Mouse (Mus musculus): ENCODE measurements around the gene Zfp473. TPM values are rescaled to one million over a fixed set of nuclear protein-coding genes. Genes with fewer than 3 reads are reported as not detected.
A peak's percentile ranks its signal among the peaks of the same experiment; 100 is the strongest.

Zfp473 gene
- polyA plus RNA-seq, 1 experiment from 2014 or later: 3.1 TPM

DNA sequence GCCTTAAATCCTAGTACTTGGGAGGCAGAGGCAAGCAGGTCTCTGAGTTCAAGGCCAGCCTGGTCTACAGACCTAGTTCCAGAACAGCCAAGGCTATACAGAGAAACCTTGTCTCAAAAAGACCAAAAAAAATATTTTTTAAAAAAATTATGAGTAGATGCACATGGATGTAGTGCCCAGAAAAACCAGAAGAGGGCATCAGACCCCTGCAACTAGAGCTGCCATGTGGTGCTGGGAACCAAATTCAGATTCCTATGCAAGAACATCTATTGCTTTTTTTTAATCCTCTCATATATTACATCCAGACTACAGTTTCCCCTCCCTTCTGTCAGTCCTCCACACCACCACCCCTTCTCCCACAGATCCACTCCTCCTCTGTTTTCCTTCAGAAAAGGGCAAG is 44.5 kb downstream of the Zfp473 start:
- H3K27ac ChIP-seq (ENCODE audit: low read depth, low read length): no peak overlapping the region
- no peak for ATAC-seq (ENCODE audit: low FRiP score, low TSS enrichment)
- no peak overlapping the region for H3K4me3 ChIP-seq (ENCODE audit: low read length)
- H3K9me3 ChIP-seq (ENCODE audit: control insufficient read depth, low read length): 0 out of 2 replicates have a peak, but pooled peaks cover 2% of the 10 kb centered on the region
- H3K4me1 ChIP-seq (ENCODE audit: control insufficient read depth, insufficient read depth, low read length): no peaks in the 10 kb centered on the region
- H3K4me2 ChIP-seq (replicated peaks; ENCODE audit: low read depth, low read length): no peak overlapping the region
- no peaks in the 10 kb centered on the region for H3K27me3 ChIP-seq (ENCODE audit: control insufficient read depth, insufficient read depth, low read length)
- H3K36me3 ChIP-seq (ENCODE audit: control insufficient read depth, insufficient read depth, low read length): no peaks in the 10 kb centered on the region
- H3K9ac ChIP-seq (ENCODE audit: low read depth, low read length): no peak overlapping the region

DNA sequence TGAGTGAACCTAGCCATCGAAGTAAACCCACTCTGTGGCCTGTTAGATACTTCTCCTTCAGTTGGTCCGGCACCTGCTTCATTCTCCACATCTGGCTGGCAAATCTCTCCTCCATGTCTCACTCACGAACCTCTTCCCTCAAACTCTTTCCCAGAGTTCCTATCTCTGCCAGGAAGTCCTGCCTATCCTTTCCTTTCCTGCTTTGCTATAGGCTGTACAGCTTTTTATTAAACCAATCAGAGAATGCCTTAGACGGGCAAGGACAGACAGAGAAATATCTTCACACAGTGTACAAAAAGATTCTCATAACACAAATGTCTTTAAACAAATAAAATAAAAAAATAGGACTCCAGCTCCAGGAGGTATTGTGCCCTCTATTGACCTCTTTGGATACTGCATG is 45.8 kb downstream of the Zfp473 start:
- no peak overlapping the region for H3K4me2 ChIP-seq (replicated peaks; ENCODE audit: low read depth, low read length)
- 95% methylated on average over 4 of the region's 4 CpGs for WGBS
- no peaks in the 10 kb centered on the region for H3K36me3 ChIP-seq (ENCODE audit: control insufficient read depth, insufficient read depth, low read length)
- no peak overlapping the region for H3K27ac ChIP-seq (ENCODE audit: low read depth, low read length)
- H3K9ac ChIP-seq (ENCODE audit: low read depth, low read length): no peak overlapping the region
- no peak for ATAC-seq (ENCODE audit: low FRiP score, low TSS enrichment)
- no peaks in the 10 kb centered on the region for H3K27me3 ChIP-seq (ENCODE audit: control insufficient read depth, insufficient read depth, low read length)
- no peak overlapping the region for H3K4me3 ChIP-seq (ENCODE audit: low read length)
- H3K4me1 ChIP-seq (ENCODE audit: control insufficient read depth, insufficient read depth, low read length): no peaks in the 10 kb centered on the region
- H3K9me3 ChIP-seq (ENCODE audit: control insufficient read depth, low read length): 0 out of 2 replicates have a peak, but pooled peaks cover 2% of the 10 kb centered on the region

DNA sequence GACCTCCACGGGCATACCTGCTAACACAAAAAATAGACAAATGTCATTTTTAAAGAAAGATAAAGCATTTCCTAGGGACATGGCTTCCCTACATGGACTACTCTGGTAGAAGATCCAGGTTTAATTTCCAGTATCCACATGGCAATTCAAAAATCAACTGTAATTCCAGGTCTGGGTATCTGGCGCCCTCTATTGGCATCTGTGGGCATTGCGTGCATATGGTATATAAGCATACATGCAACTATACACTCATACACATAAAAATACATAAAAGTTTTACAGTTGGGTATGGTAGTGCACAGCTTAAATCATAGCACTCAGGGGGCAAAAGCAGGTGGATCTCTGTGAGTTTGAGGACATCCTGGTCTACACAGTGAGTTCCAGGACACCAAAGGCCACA is 46.5 kb downstream of the Zfp473 start:
- Histone ChIP-seq H3K27ac (ENCODE audit: low read depth, low read length) (no peak overlapping the region), H3K27me3 (ENCODE audit: control insufficient read depth, insufficient read depth, low read length) (no peaks in the 10 kb centered on the region), H3K9me3 (ENCODE audit: control insufficient read depth, low read length) (no peaks in the 10 kb centered on the region), H3K9ac (ENCODE audit: low read depth, low read length) (no peak overlapping the region), H3K36me3 (ENCODE audit: control insufficient read depth, insufficient read depth, low read length) (no peaks in the 10 kb centered on the region), H3K4me3 (ENCODE audit: low read length) (no peak overlapping the region), H3K4me2 (replicated peaks; ENCODE audit: low read depth, low read length) (no peak overlapping the region), H3K4me1 (ENCODE audit: control insufficient read depth, insufficient read depth, low read length) (no peaks in the 10 kb centered on the region)
- WGBS: 58% methylated on average over 3 of the region's 3 CpGs
- no peak for ATAC-seq (ENCODE audit: low FRiP score, low TSS enrichment)

GRCm38 (mm10) chr7:44702985-44703384 is 47.9 kb downstream of the Zfp473 start:
- Histone ChIP-seq H3K27ac (ENCODE audit: low read depth, low read length) (no peak overlapping the region), H3K9me3 (ENCODE audit: control insufficient read depth, low read length) (no peaks in the 10 kb centered on the region), H3K4me2 (replicated peaks; ENCODE audit: low read depth, low read length) (no peak overlapping the region), H3K36me3 (ENCODE audit: control insufficient read depth, insufficient read depth, low read length) (no peaks in the 10 kb centered on the region), H3K4me3 (ENCODE audit: low read length) (no peak overlapping the region), H3K9ac (ENCODE audit: low read depth, low read length) (no peak overlapping the region), H3K4me1 (ENCODE audit: control insufficient read depth, insufficient read depth, low read length) (no peaks in the 10 kb centered on the region), H3K27me3 (ENCODE audit: control insufficient read depth, insufficient read depth, low read length) (no peaks in the 10 kb centered on the region)
- ATAC-seq (ENCODE audit: low FRiP score, low TSS enrichment): no peak
- WGBS: 79% methylated on average over 8 of the region's 8 CpGs

DNA sequence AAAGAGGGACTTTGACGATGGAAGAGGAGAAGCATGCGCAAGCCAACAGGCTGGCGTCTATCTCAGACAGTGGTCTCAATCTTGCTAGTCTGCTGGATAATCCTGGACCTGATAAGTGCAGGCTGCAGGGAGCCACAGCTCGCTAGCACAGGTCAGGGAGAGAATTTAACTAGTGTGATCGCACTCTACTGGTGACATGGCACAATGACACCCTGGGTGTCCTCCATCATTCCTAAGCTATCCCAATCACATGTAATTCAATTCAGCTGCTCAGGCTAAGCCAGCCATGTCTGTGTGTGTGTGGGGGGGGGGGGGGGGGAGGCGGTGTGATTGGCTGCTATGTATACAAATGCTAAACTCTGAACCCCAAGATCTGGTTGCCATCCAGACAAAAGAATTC is 48.9 kb downstream of the Zfp473 start:
- H3K4me3 ChIP-seq (ENCODE audit: low read length): no peak overlapping the region
- ATAC-seq (ENCODE audit: low FRiP score, low TSS enrichment): no peak

GRCm38 (mm10) chr7:44697980-44698379 is 52.9 kb downstream of the Zfp473 start:
- WGBS: 53% methylated on average over 7 of the region's 7 CpGs
- no peaks in the 10 kb centered on the region for H3K36me3 ChIP-seq (ENCODE audit: control insufficient read depth, insufficient read depth, low read length)
- no peak overlapping the region for H3K4me2 ChIP-seq (replicated peaks; ENCODE audit: low read depth, low read length)
- H3K9me3 ChIP-seq (ENCODE audit: control insufficient read depth, low read length): no peaks in the 10 kb centered on the region
- no peak overlapping the region for H3K27ac ChIP-seq (ENCODE audit: low read depth, low read length)
- no peaks in the 10 kb centered on the region for H3K27me3 ChIP-seq (ENCODE audit: control insufficient read depth, insufficient read depth, low read length)
- H3K4me3 ChIP-seq (ENCODE audit: low read length): no peak overlapping the region
- no peak for ATAC-seq (ENCODE audit: low FRiP score, low TSS enrichment)
- 0 out of 2 replicates have a peak, but pooled peaks cover 3% of the 10 kb centered on the region for H3K4me1 ChIP-seq (ENCODE audit: control insufficient read depth, insufficient read depth, low read length)
- no peak overlapping the region for H3K9ac ChIP-seq (ENCODE audit: low read depth, low read length)

More for the DNA sequence above, 48.9 kb downstream of the Zfp473 start:
- Histone ChIP-seq H3K9ac (ENCODE audit: low read depth, low read length) (no peak overlapping the region), H3K27ac (ENCODE audit: low read depth, low read length) (no peak overlapping the region), H3K36me3 (ENCODE audit: control insufficient read depth, insufficient read depth, low read length) (no peaks in the 10 kb centered on the region), H3K4me1 (ENCODE audit: control insufficient read depth, insufficient read depth, low read length) (0 out of 2 replicates have a peak, but pooled peaks cover 3% of the 10 kb centered on the region), H3K4me2 (replicated peaks; ENCODE audit: low read depth, low read length) (no peak overlapping the region), H3K27me3 (ENCODE audit: control insufficient read depth, insufficient read depth, low read length) (no peaks in the 10 kb centered on the region), H3K9me3 (ENCODE audit: control insufficient read depth, low read length) (no peaks in the 10 kb centered on the region)
- 6% methylated on average over 6 of the region's 6 CpGs for WGBS

DNA sequence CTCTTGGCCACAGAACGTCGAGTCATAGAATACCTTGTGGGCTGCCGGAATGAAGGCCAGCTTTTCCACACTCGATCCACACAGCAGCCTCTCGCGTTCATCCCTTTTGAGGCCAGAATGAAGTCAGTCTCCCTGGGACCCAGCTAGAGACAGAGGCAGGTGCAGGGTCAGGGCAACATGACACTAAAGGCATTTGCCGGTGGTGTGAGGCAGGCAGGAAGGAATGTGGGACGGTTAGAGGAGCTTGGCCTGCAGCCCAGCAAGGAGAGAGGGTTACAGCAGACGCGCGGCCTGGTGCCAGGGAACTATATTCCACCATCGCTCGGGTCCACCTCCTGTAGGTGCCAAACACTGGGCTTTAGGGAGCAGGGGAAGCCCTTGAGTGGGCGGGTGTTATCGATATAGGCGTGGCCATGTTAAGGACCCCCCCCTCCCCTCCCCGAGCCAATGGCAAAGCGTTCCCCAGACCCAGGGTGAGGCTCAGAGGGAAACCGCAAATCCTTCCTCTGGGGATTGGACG is 53.6 kb downstream of the Zfp473 start:
- H3K4me2 ChIP-seq (replicated peaks; ENCODE audit: low read depth, low read length): no peak overlapping the region
- H3K9ac ChIP-seq (ENCODE audit: low read depth, low read length): no peak overlapping the region
- H3K9me3 ChIP-seq (ENCODE audit: control insufficient read depth, low read length): no peaks in the 10 kb centered on the region
- ATAC-seq (ENCODE audit: low FRiP score, low TSS enrichment): peak; percentile 45
- no peaks in the 10 kb centered on the region for H3K36me3 ChIP-seq (ENCODE audit: control insufficient read depth, insufficient read depth, low read length)
- no peaks in the 10 kb centered on the region for H3K27me3 ChIP-seq (ENCODE audit: control insufficient read depth, insufficient read depth, low read length)
- 11% methylated on average over 20 of the region's 20 CpGs for whole genome bisulfite sequencing
- H3K4me1 ChIP-seq (ENCODE audit: control insufficient read depth, insufficient read depth, low read length): 0 out of 2 replicates have a peak, but pooled peaks cover 3% of the 10 kb centered on the region
- H3K4me3 ChIP-seq (ENCODE audit: low read length): no peak overlapping the region
- H3K27ac ChIP-seq (ENCODE audit: low read depth, low read length): no peak overlapping the region

DNA sequence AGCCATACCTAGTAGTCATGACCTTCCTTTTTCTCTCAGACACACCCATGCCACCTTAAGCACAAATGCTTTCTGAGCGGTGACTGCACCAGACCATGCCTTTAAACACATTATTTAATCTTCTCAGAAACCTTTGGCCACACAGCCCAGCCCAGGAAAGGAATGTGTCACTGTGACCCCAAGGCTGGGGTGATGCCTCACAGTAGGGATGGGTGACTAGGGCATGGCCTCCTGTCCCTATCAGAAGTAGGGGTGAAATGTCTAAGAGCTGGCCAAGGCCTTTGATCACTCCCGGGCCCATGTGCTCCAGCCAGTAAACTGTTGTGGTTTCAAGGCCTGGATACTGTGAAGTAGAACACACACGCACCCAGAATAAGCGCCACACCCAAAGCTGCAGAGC is 55.6 kb downstream of the Zfp473 start:
- H3K36me3 ChIP-seq (ENCODE audit: control insufficient read depth, insufficient read depth, low read length): no peaks in the 10 kb centered on the region
- ATAC-seq (ENCODE audit: low FRiP score, low TSS enrichment): no peak
- 88% methylated on average over 4 of the region's 4 CpGs for WGBS

GRCm38 (mm10) chr7:44693427-44694175 is 57.2 kb downstream of the Zfp473 start:
- Histone ChIP-seq H3K36me3 (ENCODE audit: control insufficient read depth, insufficient read depth, low read length) (no peaks in the 10 kb centered on the region), H3K9me3 (ENCODE audit: control insufficient read depth, low read length) (no peaks in the 10 kb centered on the region), H3K4me2 (replicated peaks; ENCODE audit: low read depth, low read length) (no peak overlapping the region), H3K27ac (ENCODE audit: low read depth, low read length) (no peak overlapping the region), H3K27me3 (ENCODE audit: control insufficient read depth, insufficient read depth, low read length) (no peaks in the 10 kb centered on the region), H3K9ac (ENCODE audit: low read depth, low read length) (no peak overlapping the region), H3K4me1 (ENCODE audit: control insufficient read depth, insufficient read depth, low read length) (0 out of 2 replicates have a peak, but pooled peaks cover 3% of the 10 kb centered on the region), H3K4me3 (ENCODE audit: low read length) (no peak overlapping the region)
- WGBS: 65% methylated on average over 10 of the region's 10 CpGs
- no peak for ATAC-seq (ENCODE audit: low FRiP score, low TSS enrichment)

More for the DNA sequence above, 55.6 kb downstream of the Zfp473 start:
- no peak overlapping the region for H3K4me2 ChIP-seq (replicated peaks; ENCODE audit: low read depth, low read length)
- H3K9me3 ChIP-seq (ENCODE audit: control insufficient read depth, low read length): no peaks in the 10 kb centered on the region
- H3K27me3 ChIP-seq (ENCODE audit: control insufficient read depth, insufficient read depth, low read length): no peaks in the 10 kb centered on the region
- 0 out of 2 replicates have a peak, but pooled peaks cover 3% of the 10 kb centered on the region for H3K4me1 ChIP-seq (ENCODE audit: control insufficient read depth, insufficient read depth, low read length)
- H3K9ac ChIP-seq (ENCODE audit: low read depth, low read length): no peak overlapping the region
- no peak overlapping the region for H3K27ac ChIP-seq (ENCODE audit: low read depth, low read length)
- H3K4me3 ChIP-seq (ENCODE audit: low read length): no peak overlapping the region

Measured in kidney, embryonic 14.5 days (tissue).